Mouse (Mus musculus): ENCODE results near the gene Zic2. TPM values are rescaled to one million over a fixed set of nuclear protein-coding genes. Genes with fewer than 3 reads are reported as not detected.

The Zic2 gene
- not detected in 2 replicates for polyA plus RNA-seq (2015; fragmentation: Nextera tagmentation; extraction: Ambion mirVana)

DNA sequence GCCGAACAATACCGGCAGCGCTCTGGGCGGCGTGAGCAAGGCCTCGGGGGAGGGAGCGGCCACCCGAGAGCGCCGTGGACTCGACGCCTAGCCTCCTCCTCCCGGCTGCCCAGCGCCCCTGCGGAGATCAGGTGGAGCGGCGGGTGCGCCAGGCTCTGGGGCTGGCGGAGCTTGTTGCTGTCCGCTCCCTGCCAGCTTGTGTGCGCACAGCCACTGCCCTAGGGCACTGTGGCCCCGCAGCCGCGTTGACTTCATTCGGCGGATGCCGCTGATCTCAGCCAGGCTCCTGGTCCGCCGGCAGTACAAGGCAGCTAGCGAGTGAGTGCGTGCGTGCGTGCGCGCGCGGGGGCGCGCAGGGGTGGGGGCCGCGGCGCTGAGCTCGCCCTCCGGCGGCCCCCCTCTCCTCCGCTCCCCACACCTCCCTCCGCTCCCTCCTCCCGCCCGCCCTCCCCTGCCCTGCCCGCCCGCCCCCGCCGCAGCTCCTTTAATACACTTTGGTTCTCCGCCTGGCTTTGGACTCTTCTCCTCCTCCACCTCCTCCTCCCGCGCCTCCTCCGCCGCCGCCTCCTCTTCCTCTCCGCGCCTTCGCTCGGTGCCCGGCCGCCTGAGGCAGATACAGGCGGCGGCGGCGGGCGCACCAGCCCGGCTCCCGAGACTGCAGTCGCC is at the start of gene Zic2:
Zic2 (plus strand) TSS at position 545 of the 666 bp plus-strand sequence.
- WGBS, result 0% methylated on average over 38 of the region's 73 CpGs

DNA sequence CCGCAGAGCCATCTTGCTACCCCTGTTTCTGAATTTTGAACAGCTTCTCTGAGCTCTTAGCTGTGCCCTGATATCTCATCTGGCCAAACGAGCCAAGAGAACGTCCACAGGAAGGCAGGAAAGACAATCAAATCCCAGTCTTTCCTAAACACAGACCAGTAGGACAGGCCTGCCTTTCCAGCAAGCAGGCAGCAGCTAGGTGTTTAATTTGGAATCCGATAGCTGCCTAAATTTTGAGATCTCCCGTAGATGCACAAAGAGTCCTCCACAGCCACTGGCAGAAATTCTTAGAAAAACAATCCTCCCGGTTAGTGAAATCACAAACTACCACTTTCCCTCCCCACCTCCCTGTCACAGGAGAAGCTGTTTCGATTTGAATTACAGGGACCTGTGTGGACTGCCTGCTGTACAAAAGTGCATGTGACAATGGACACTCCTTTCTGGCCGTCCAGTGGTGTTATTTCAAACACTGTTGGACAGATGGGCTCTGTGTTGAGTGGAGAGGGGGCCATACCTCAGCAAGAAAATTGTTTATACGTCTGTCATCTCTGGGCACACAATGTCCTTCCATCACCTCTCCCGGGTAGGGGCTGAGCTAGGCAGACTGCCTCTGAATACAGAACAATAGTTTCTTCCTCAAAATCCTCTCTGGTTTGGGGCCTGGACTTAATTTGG is 48.6 kb upstream of the Zic2 start:
- Histone ChIP-seq H3K4me1 (ENCODE audit: insufficient read depth, low read length) (peaks cover 3% of the 10 kb centered on the region; the same call in 1 of the 2 replicates), H3K36me3 (ENCODE audit: insufficient read depth, low read length) (no peaks in the 10 kb centered on the region), H3K9me3 (ENCODE audit: low read length) (no peaks in the 10 kb centered on the region), H3K4me3 (ENCODE audit: low read length) (no peak overlapping the region), H3K27ac (ENCODE audit: low read length) (no peak overlapping the region), H3K9ac (replicated peaks; ENCODE audit: low read length) (no peak overlapping the region), H3K27me3 (ENCODE audit: insufficient read depth, low read length) (no peaks in the 10 kb centered on the region), H3K4me2 (replicated peaks; ENCODE audit: low read depth, low read length) (no peak overlapping the region)
- ATAC-seq (ENCODE audit: low FRiP score, low TSS enrichment), result peak; percentile 77; the same call in 1 of the 2 replicates
- 23% methylated on average over 10 of the region's 10 CpGs for WGBS

More for the DNA sequence above, at the start of gene Zic2:
- H3K36me3 ChIP-seq (ENCODE audit: insufficient read depth, low read length), result no peaks in the 10 kb centered on the region
- H3K4me2 ChIP-seq (replicated peaks; ENCODE audit: low read depth, low read length), result peak within 1 kb of the TSS; percentile 59
- H3K27me3 ChIP-seq (ENCODE audit: insufficient read depth, low read length), result peaks cover 96% of the 10 kb centered on the region
- no peaks in the 10 kb centered on the region for H3K9me3 ChIP-seq (ENCODE audit: low read length)
- H3K27ac ChIP-seq (ENCODE audit: low read length), result no peak within 1 kb of the TSS
- peaks cover 27% of the 10 kb centered on the region for H3K4me1 ChIP-seq (ENCODE audit: insufficient read depth, low read length)
- peak within 1 kb of the TSS; percentile 47 for H3K4me3 ChIP-seq (ENCODE audit: low read length)
- peak; percentile 72 for ATAC-seq (ENCODE audit: low FRiP score, low TSS enrichment)
- H3K9ac ChIP-seq (replicated peaks; ENCODE audit: low read length), result no peak within 1 kb of the TSS

DNA sequence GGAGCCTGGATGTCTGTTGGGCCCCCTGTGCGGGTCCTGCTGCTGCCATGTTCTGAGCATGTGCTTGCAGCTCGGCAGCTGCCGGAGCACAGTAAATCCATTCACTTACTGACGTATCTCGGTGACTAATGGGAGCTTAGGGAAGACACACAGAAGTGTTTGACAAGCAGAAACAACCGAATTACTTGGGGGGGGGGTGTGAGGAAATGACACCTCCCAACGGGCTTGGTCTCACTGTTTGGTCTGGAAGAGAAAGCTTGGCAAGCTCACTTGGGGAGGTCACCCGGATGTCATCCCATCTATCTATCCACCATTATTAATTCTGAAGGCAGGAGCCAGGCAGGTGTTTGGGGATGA is 48.1 kb upstream of the Zic2 start:
- WGBS, result 29% methylated on average over 8 of the region's 8 CpGs
- H3K36me3 ChIP-seq (ENCODE audit: insufficient read depth, low read length), result no peaks in the 10 kb centered on the region
- H3K4me2 ChIP-seq (replicated peaks; ENCODE audit: low read depth, low read length), result no peak overlapping the region
- H3K9me3 ChIP-seq (ENCODE audit: low read length), result no peaks in the 10 kb centered on the region
- H3K4me3 ChIP-seq (ENCODE audit: low read length), result no peak overlapping the region
- ATAC-seq (ENCODE audit: low FRiP score, low TSS enrichment), result peak; percentile 43; the same call in 1 of the 2 replicates
- H3K4me1 ChIP-seq (ENCODE audit: insufficient read depth, low read length), result peaks cover 3% of the 10 kb centered on the region; the same call in 1 of the 2 replicates
- H3K27me3 ChIP-seq (ENCODE audit: insufficient read depth, low read length), result no peaks in the 10 kb centered on the region
- H3K9ac ChIP-seq (replicated peaks; ENCODE audit: low read length), result no peak overlapping the region
- H3K27ac ChIP-seq (ENCODE audit: low read length), result no peak overlapping the region

DNA sequence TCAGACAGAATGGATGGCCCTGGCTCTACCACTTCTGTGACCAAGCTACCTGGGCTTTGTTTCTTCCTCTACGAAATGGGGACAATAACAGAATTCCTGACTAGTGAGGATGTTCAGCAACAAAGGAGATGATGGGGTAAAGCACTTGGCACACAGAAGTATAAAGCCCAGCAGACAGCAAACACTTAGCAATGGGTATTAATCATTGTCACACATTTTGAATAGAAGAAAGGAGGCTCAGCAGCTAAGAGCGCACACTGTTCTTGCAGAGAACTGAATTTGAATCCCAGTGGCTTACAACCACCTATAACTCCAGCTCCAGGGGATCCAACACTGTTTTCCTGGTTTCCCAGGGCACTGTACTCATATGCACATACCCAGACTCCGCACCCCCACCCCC is 47.6 kb upstream of the Zic2 start:
- Histone ChIP-seq H3K9me3 (ENCODE audit: low read length) (no peaks in the 10 kb centered on the region), H3K9ac (replicated peaks; ENCODE audit: low read length) (no peak overlapping the region), H3K4me3 (ENCODE audit: low read length) (no peak overlapping the region), H3K36me3 (ENCODE audit: insufficient read depth, low read length) (no peaks in the 10 kb centered on the region), H3K4me1 (ENCODE audit: insufficient read depth, low read length) (peaks cover 3% of the 10 kb centered on the region; the same call in 1 of the 2 replicates), H3K27me3 (ENCODE audit: insufficient read depth, low read length) (no peaks in the 10 kb centered on the region), H3K27ac (ENCODE audit: low read length) (no peak overlapping the region), H3K4me2 (replicated peaks; ENCODE audit: low read depth, low read length) (no peak overlapping the region)
- 85% methylated on average over 3 of the region's 3 CpGs for WGBS
- no peak for ATAC-seq (ENCODE audit: low FRiP score, low TSS enrichment)

DNA sequence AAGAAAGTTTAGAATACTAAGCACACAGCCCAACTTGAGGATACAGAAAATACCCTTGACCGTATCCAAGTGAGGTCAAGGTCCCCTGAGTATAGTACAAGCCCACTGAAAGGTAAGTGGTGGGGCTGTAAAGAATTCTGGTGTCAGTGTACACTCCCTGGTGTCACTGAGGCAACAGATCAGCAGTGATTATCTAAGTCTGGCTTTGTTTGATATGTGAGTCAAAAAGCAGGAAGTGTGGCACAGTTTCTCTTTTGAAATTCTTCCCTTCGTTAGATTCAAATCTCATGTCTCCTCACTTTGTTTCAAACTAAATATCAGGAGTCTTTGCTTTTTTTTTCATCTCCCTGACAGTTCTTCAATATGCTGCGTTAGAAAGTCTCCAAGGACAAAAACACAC is 42.7 kb upstream of the Zic2 start:
- Histone ChIP-seq H3K4me3 (ENCODE audit: low read length) (no peak overlapping the region), H3K9me3 (ENCODE audit: low read length) (no peaks in the 10 kb centered on the region), H3K4me1 (ENCODE audit: insufficient read depth, low read length) (no peaks in the 10 kb centered on the region), H3K27ac (ENCODE audit: low read length) (no peak overlapping the region), H3K27me3 (ENCODE audit: insufficient read depth, low read length) (no peaks in the 10 kb centered on the region), H3K4me2 (replicated peaks; ENCODE audit: low read depth, low read length) (no peak overlapping the region), H3K36me3 (ENCODE audit: insufficient read depth, low read length) (no peaks in the 10 kb centered on the region), H3K9ac (replicated peaks; ENCODE audit: low read length) (no peak overlapping the region)
- 62% methylated on average over 3 of the region's 3 CpGs for WGBS
- no peak for ATAC-seq (ENCODE audit: low FRiP score, low TSS enrichment)

DNA sequence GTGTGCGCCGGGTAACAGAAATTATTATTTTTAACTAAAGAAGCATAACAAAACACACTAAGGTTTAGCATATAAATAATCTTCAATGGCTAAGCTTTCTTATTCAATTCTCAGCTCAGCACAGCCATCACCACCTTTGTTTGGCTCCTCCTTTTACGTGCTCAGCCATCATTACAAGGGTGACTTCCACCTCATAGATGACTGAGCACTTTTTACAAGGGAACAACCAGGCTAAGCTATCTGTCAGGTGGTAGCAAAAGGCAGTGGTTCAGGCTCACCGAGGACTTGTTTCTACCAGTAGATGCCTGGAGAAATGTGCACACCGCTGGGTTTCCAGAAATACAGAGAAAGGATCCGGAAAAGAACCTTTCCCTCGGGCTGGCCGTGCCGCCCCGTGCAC is 41.2 kb upstream of the Zic2 start:
- Histone ChIP-seq H3K27ac (ENCODE audit: low read length) (no peak overlapping the region), H3K9ac (replicated peaks; ENCODE audit: low read length) (no peak overlapping the region), H3K4me2 (replicated peaks; ENCODE audit: low read depth, low read length) (no peak overlapping the region), H3K4me1 (ENCODE audit: insufficient read depth, low read length) (no peaks in the 10 kb centered on the region), H3K9me3 (ENCODE audit: low read length) (no peaks in the 10 kb centered on the region), H3K36me3 (ENCODE audit: insufficient read depth, low read length) (no peaks in the 10 kb centered on the region), H3K27me3 (ENCODE audit: insufficient read depth, low read length) (no peaks in the 10 kb centered on the region), H3K4me3 (ENCODE audit: low read length) (no peak overlapping the region)
- ATAC-seq (ENCODE audit: low FRiP score, low TSS enrichment), result no peak
- WGBS, result 77% methylated on average over 10 of the region's 10 CpGs

DNA sequence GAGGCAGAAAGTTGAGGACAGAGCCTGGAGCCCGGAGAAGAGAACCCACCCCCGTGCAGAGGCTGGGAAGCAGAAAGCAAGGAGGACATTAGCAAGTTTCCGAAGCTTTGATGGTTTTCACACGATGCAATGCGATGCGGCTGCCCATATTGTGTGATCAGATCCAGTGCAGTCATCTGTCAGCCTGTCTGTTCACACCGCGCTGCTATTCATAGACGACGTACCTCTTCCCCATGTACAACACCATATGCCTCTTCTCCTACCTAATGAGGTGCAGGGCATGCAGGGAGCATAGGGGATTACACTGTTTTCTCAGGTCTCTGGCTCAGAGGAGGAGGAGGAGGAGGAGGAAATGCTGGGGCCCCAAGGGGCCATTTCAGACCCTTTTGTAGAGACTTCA is 38.4 kb upstream of the Zic2 start:
- H3K27me3 ChIP-seq (ENCODE audit: insufficient read depth, low read length), result no peaks in the 10 kb centered on the region
- H3K9me3 ChIP-seq (ENCODE audit: low read length), result no peaks in the 10 kb centered on the region
- WGBS, result 58% methylated on average over 10 of the region's 10 CpGs
- H3K4me2 ChIP-seq (replicated peaks; ENCODE audit: low read depth, low read length), result no peak overlapping the region
- H3K9ac ChIP-seq (replicated peaks; ENCODE audit: low read length), result no peak overlapping the region
- H3K27ac ChIP-seq (ENCODE audit: low read length), result no peak overlapping the region
- no peak for ATAC-seq (ENCODE audit: low FRiP score, low TSS enrichment)
- H3K4me1 ChIP-seq (ENCODE audit: insufficient read depth, low read length), result no peaks in the 10 kb centered on the region
- no peak overlapping the region for H3K4me3 ChIP-seq (ENCODE audit: low read length)
- no peaks in the 10 kb centered on the region for H3K36me3 ChIP-seq (ENCODE audit: insufficient read depth, low read length)

DNA sequence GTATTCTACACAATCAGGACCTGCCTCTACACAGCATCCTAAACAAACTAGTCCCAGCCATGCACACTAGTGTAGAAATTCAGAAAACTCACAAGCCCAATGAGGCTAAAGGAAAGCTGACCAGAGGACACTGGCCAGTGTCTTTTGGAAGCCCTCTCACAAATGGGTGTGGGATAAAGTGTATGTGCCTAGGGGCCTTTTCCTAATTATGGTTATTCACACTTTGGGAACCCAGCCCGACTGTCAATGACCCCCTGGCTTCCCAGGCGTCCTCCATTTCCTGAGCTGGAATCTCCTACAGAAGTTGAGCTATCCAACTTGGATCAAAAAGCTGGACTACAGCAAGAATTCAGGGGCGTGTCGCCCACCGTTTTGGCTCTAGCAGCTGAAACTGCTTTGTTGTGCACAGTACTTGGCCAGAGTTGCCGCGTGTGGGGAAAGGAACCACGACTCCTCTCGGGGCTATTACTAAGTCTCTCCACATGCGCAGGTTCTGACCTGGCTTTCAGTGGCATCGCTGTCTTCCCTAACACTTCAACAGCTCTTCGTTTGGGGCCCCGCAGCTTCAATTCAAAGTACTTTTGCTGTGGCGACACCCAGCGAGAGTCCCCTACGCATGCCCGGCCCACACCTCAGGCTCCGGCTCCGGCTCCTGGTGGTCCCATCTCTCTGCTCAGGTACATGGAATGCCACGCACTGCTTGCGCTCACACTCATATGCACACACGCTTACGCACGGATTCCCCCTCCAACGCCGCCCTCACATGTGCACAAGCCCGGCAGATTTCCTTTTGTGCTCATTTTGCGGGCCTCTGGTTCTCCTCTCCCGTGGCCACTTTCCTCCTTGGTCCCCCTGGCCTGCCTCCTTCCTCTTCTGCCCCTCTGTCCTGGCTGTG is 25.4 kb upstream of the Zic2 start:
- Histone ChIP-seq H3K27me3 (ENCODE audit: insufficient read depth, low read length) (peaks cover 75% of the 10 kb centered on the region), H3K4me3 (ENCODE audit: low read length) (peak overlapping the region; percentile 45), H3K4me2 (replicated peaks; ENCODE audit: low read depth, low read length) (peak overlapping the region; percentile 59), H3K27ac (ENCODE audit: low read length) (no peak overlapping the region), H3K36me3 (ENCODE audit: insufficient read depth, low read length) (no peaks in the 10 kb centered on the region), H3K9ac (replicated peaks; ENCODE audit: low read length) (no peak overlapping the region), H3K4me1 (ENCODE audit: insufficient read depth, low read length) (peaks cover 24% of the 10 kb centered on the region), H3K9me3 (ENCODE audit: low read length) (no peaks in the 10 kb centered on the region)
- 4% methylated on average over 29 of the region's 29 CpGs for WGBS
- ATAC-seq (ENCODE audit: low FRiP score, low TSS enrichment), result no peak

DNA sequence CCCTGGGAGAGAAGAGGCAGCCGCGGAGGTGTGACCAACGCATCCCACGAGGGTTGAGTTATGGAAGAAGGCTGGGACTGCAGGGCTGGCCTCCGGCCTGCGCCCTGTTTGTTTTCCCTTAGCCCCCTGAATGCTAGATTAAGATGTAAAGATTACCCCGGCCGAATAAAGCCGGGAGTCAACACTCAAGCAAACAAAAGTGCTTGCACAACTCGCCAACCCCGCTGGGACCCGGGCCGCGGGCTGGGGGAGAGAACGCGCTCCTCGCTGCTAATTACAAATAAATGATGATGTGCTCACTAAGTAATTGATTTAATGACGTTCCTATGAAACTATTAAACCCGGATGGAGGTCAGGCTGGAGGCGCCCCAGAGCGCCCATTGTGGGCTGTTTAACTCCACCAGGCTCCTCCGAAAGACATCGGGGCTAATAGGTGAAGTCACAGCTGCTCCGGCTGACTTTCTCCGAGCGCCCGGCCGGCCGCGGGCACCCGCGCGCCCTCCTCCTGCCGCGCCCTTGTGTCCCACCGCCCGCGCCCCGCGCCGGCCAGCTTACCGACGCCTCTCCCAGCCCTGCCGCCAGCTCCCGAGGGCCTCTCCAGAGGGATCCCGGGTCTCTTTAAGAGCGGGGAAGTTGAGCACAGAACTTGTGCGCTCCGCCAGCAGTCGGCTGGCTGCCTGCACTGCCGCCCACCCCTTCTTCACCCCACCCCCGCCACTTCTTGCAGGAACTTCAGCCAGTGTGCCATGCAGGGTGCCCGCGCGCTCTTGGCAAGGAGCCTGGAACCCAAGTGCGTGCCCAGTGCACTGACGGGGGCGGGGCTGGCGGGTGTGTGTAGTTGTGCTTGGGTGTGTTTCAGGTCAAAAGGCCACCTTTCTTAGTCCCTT is 24.5 kb upstream of the Zic2 start, which contains the start of gene Gm5089:
Gm5089 (minus strand) TSS at position 620 of the 887 bp plus-strand sequence.
- peak; percentile 46; the same call in 1 of the 2 replicates for ATAC-seq (ENCODE audit: low FRiP score, low TSS enrichment)
- WGBS, result 2% methylated on average over 53 of the region's 59 CpGs
- Histone ChIP-seq H3K27me3 (ENCODE audit: insufficient read depth, low read length) (peaks cover 84% of the 10 kb centered on the region), H3K4me3 (ENCODE audit: low read length) (peak within 1 kb of the TSS; percentile 45), H3K36me3 (ENCODE audit: insufficient read depth, low read length) (no peaks in the 10 kb centered on the region), H3K9me3 (ENCODE audit: low read length) (no peaks in the 10 kb centered on the region), H3K4me2 (replicated peaks; ENCODE audit: low read depth, low read length) (peak within 1 kb of the TSS; percentile 59), H3K4me1 (ENCODE audit: insufficient read depth, low read length) (peaks cover 24% of the 10 kb centered on the region), H3K9ac (replicated peaks; ENCODE audit: low read length) (no peak within 1 kb of the TSS), H3K27ac (ENCODE audit: low read length) (no peak within 1 kb of the TSS)
